8 mouse cellular contexts compared by ENCODE assay signal in genomic region chr8:95138341-95139050, GRCm38 (mm10). TPM values are rescaled to one million over a fixed set of nuclear protein-coding genes. Genes with fewer than 3 reads are reported as not detected.
DNase-seq lines count a peak whose midpoint lies in the region; ATAC-seq lines count a peak whose summit lies in the region.

No protein-coding gene starts in this region.

- H3K4me1 ChIP-seq in embryonic facial prominence, embryonic 12.5 days: peaks cover 38% of the 10 kb centered on the region
- H3K4me1 ChIP-seq in intestine, embryonic 14.5 days (replicated peaks; ENCODE audit: control insufficient read depth, insufficient read depth, low read length): peaks cover 39% of the 10 kb centered on the region

- H3K9me3 ChIP-seq in embryonic facial prominence, embryonic 12.5 days: no peaks in the 10 kb centered on the region
- H3K9me3 ChIP-seq in intestine, embryonic 14.5 days (ENCODE audit: control insufficient read depth, low read length): no peaks in the 10 kb centered on the region

- no peaks in the 10 kb centered on the region; the same call in 1 of the 2 replicates for H3K36me3 ChIP-seq in embryonic facial prominence, embryonic 12.5 days
- peaks cover 3% of the 10 kb centered on the region; the same call in 1 of the 2 replicates for H3K36me3 ChIP-seq in intestine, embryonic 14.5 days (ENCODE audit: control insufficient read depth, insufficient read depth, low read length)

- peak overlapping the region; percentile 8; the same call in 1 of the 2 replicates for H3K27ac ChIP-seq in embryonic facial prominence, embryonic 12.5 days
- H3K27ac ChIP-seq in intestine, embryonic 14.5 days (ENCODE audit: low read depth): no peak overlapping the region

- peak overlapping the region; percentile 52 for H3K4me2 ChIP-seq in embryonic facial prominence, embryonic 12.5 days (replicated peaks)
- peak overlapping the region; percentile 49 for H3K4me2 ChIP-seq in intestine, embryonic 14.5 days (ENCODE audit: low read length)

- ATAC-seq in embryonic facial prominence, embryonic 12.5 days (ENCODE audit: insufficient number of reproducible peaks, insufficient read depth, low FRiP score, low TSS enrichment): no peak
- no peak for ATAC-seq in intestine, embryonic 14.5 days (replicated peaks; ENCODE audit: low FRiP score, low TSS enrichment, low read depth)
- no peak for ATAC-seq in CD4-positive, CD25-positive, alpha-beta regulatory T cell, adult 4 months

- DNase-seq in left cerebral cortex, postnatal 4 days: peak; percentile 89
- DNase-seq in left cerebral cortex, adult 8-10 months (ENCODE audit: low spot score in 2 of 2): no peak
- peak; percentile 72 for DNase-seq in intestine, embryonic 14.5 days (ENCODE audit: low spot score)
- peak; percentile 62 to 81 for DNase-seq in lung, postnatal 4 days
- DNase-seq in frontal cortex, adult 2 months (ENCODE audit: extremely low spot score in 1 of 2, low spot score in 1 of 2): no peak
- DNase-seq in urinary bladder, postnatal 25 days (ENCODE audit: low spot score): no peak

- WGBS in embryonic facial prominence, embryonic 12.5 days: 21% methylated on average over 6 of the region's 6 CpGs
- 16% methylated on average over 6 of the region's 6 CpGs for WGBS in intestine, embryonic 14.5 days

- intact Hi-C loops in left cerebral cortex, postnatal 4 days (cut with DNase I): loop anchor here (10.0 kb wide), 1 partner anchor 66 kb away; the partner anchor contains the start of gene Kifc3

- H3K27me3 ChIP-seq in embryonic facial prominence, embryonic 12.5 days: peaks cover 18% of the 10 kb centered on the region
- no peaks in the 10 kb centered on the region for H3K27me3 ChIP-seq in intestine, embryonic 14.5 days (replicated peaks; ENCODE audit: control insufficient read depth, insufficient read depth, low read length)

- peak overlapping the region; percentile 27; the same call in 1 of the 2 replicates for H3K4me3 ChIP-seq in embryonic facial prominence, embryonic 12.5 days
- no peak overlapping the region for H3K4me3 ChIP-seq in intestine, embryonic 14.5 days (ENCODE audit: low read depth, low read length)

- H3K9ac ChIP-seq in embryonic facial prominence, embryonic 12.5 days: no peak overlapping the region
- no peak overlapping the region for H3K9ac ChIP-seq in intestine, embryonic 14.5 days (ENCODE audit: low read length)

RNA-seq across cellular contexts. Expression of gene Katnb1, which starts 57.5 kb away (rescaled TPM):
- 10 to 100 TPM; 49.9 to 52.4 TPM for total RNA-seq in left cerebral cortex, postnatal 4 days (2021)
- 10 to 100 TPM; 46.1 to 50.9 (median 47.7) TPM for total RNA-seq in left cerebral cortex, adult 8-10 months (2022)
- 28.9 and 30.9 TPM in 2 replicates for polyA plus RNA-seq in embryonic facial prominence, embryonic 12.5 days (2016; fragmentation: Nextera tagmentation; extraction: Ambion mirVana)
- 18.5 and 20.5 TPM in 2 replicates for polyA plus RNA-seq in intestine, embryonic 14.5 days (2014; fragmentation: Nextera tagmentation; extraction: Ambion mirVana)
- 50.8 and 53.0 TPM in 2 replicates for polyA plus RNA-seq in frontal cortex, adult 2 months (2012; rRNA removed)
- polyA plus RNA-seq in CD4-positive, CD25-positive, alpha-beta regulatory T cell, adult 4 months (2017; shearing (Covaris generic)): 10 to 100 TPM; 13.6 to 21.3 TPM

Comparison
In these comparisons a context has a peak if more than half of its experiments do, and no peak if none do; other contexts are left out.
1. DNase-seq: peak in left cerebral cortex, postnatal 4 days (single experiment), intestine, embryonic 14.5 days (single experiment) and lung, postnatal 4 days (2 of 2); none in left cerebral cortex, adult 8-10 months (0 of 2), frontal cortex, adult 2 months (0 of 2) and urinary bladder, postnatal 25 days (single experiment).